Mouse (Mus musculus) spleen, adult 2 months (tissue): Measurements from ENCODE around the gene Slc9a4. TPM values are rescaled to one million over a fixed set of nuclear protein-coding genes. Genes with fewer than 3 reads are reported as not detected.

Experiments
- DNase-seq, 2 experiments: peaks; one replicate each; pipeline versions ENCODE4 v3.0.0 to v3.0.0-alpha.2; 2012 to 2021; ENCODE audit warnings: low spot score in 2 of 2, low read depth in 1 of 2
- H3K27ac ChIP-seq: fragments of 200-500 bp; 2 replicates; pipeline ENCODE4 v1.5.1; 2012; ENCODE audit warnings: low read length, inconsistent platforms; ENCODE audit not compliant: insufficient read depth
- H3K27me3 ChIP-seq: fragments of 200-500 bp; 2 replicates; pipeline ENCODE4 v1.6.1; 2012; ENCODE audit warnings: mild to moderate bottlenecking, moderate library complexity, low read length, inconsistent platforms; ENCODE audit not compliant: control insufficient read depth, insufficient read depth
- H3K36me3 ChIP-seq: fragments of 200-500 bp; 2 replicates; pipeline ENCODE4 v1.6.1; 2012; ENCODE audit warnings: mild to moderate bottlenecking, low read length, inconsistent platforms; ENCODE audit not compliant: control insufficient read depth, insufficient read depth
- H3K4me1 ChIP-seq: fragments of 200-500 bp; 2 replicates; pipeline ENCODE4 v1.6.1; 2011; ENCODE audit warnings: inconsistent platforms; ENCODE audit not compliant: control insufficient read depth, insufficient read depth, insufficient read length
- H3K4me3 ChIP-seq: fragments of 200-500 bp; 2 replicates; pipeline ENCODE4 v1.5.1; 2011; ENCODE audit warnings: mild to moderate bottlenecking, inconsistent platforms; ENCODE audit not compliant: insufficient read depth, insufficient read length; ENCODE audit errors: extremely low read depth
- CTCF ChIP-seq: fragments of 200-500 bp; IDR thresholded peaks from 2 replicates; pipeline ENCODE4 v1.5.1; 2011; ENCODE audit warnings: mild to moderate bottlenecking, inconsistent platforms; ENCODE audit not compliant: insufficient read depth, insufficient read length, insufficient replicate concordance; ENCODE audit errors: extremely low read depth
- POLR2A ChIP-seq: fragments of 200-500 bp; IDR thresholded peaks from 2 replicates; pipeline ENCODE4 v1.6.1; 2011; ENCODE audit warnings: low read depth, low read length, inconsistent platforms
- WGBS: fragments of 180-500 bp; shearing (Covaris S2); methylation state at CpG from one replicate; pipeline ENCODE4 v1.1.7; 2018; 5-methylcytosine and 5-hydroxymethylcytosine counted together
- polyA plus RNA-seq: library from polyadenylated mRNA; depleted of rRNA; stranded (reverse); fragments of >200 nt; gene quantifications from 2 replicates; pipeline ENCODE4 v1.2.3, GENCODE M21; 2012; rRNA removed

Gene Slc9a4
- 0.02 and 0.05 TPM in 2 replicates for polyA plus RNA-seq

DNA sequence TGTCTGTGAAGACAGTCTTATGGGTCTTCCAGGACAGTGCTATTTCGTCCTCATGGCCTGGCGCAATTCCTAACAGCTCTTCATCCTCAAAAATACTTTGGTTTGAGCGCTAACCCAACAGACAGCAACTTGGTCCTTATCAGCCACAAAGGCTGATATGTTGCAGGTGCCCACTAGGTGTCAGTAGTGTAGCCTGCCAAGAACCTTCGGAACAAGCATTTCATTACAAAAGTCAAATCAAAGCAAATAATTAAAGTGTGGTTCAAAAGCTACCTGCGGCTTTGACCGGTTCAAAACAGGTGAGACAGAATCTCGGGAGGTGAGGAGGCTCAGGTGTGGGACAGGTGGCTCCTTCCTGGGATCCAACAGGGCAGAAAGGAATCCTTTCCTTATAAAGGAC is at the start of gene Slc9a4:
TSS of gene Slc9a4 (plus strand) at position 298 of the 400 bp plus-strand sequence.
- TF ChIP-seq CTCF: peak; percentile 47; the same call in 1 of the 2 replicates
- TF ChIP-seq POLR2A: no peak
- 9% methylated on average over 7 of the region's 7 CpGs for WGBS
- H3K36me3 ChIP-seq: no peaks in the 10 kb centered on the region
- no peak for DNase-seq
- no peaks in the 10 kb centered on the region for H3K4me1 ChIP-seq
- H3K4me3 ChIP-seq: no peak within 1 kb of the TSS
- no peak within 1 kb of the TSS for H3K27ac ChIP-seq
- H3K27me3 ChIP-seq: no peaks in the 10 kb centered on the region

DNA sequence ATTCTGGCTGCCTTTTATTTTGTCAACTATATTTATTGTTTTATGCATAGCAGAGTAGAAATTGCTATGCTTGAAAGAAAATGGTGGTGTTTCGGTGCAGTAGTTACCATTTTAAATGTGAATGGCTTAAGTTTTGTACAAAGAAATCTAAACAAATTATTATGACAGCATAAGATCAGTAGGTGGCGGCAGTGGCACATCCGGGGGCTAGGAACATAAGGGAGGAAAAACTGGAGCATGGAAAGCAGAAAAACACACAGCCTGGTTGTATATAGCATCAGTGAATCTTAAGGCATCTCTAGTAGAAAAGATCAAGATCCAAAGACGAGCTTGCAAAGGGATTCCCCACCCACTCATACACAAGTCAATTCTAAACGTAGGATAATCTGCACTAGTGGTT is 42.3 kb upstream of the Slc9a4 start:
- no peaks in the 10 kb centered on the region for H3K27me3 ChIP-seq
- no peaks in the 10 kb centered on the region for H3K4me1 ChIP-seq
- H3K36me3 ChIP-seq: no peaks in the 10 kb centered on the region
- no peak for TF ChIP-seq POLR2A
- no peak for TF ChIP-seq CTCF
- no peak for DNase-seq
- no peak overlapping the region for H3K4me3 ChIP-seq
- H3K27ac ChIP-seq: no peak overlapping the region
- 91% methylated on average over 5 of the region's 5 CpGs for WGBS

DNA sequence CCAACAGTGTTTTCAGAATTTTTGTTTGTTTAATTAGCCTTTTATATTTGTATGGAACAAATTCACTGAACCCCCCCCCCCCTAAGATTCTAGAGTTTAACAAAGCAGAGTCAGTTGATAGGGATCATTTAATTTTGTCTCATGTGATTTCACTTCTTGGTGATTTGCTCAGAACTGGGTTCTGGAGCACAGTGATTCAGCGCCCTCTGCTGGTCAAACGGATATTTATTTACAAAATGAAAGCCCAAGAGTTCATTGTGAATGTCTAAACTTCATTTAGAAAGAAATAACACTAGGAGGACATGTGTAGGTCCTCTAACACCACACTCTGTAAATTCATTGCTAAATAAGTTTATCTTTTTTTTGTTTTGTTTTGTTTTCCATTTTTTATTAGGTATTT is 35.2 kb upstream of the Slc9a4 start:
- Histone ChIP-seq H3K4me3 (no peak overlapping the region), H3K36me3 (no peaks in the 10 kb centered on the region), H3K27me3 (no peaks in the 10 kb centered on the region), H3K4me1 (no peaks in the 10 kb centered on the region), H3K27ac (no peak overlapping the region)
- DNase-seq: peak; percentile 19 to 31
- WGBS: 1% methylated on average over 2 of the region's 2 CpGs
- no peak for TF ChIP-seq POLR2A
- peak; percentile 17; the same call in 1 of the 2 replicates for TF ChIP-seq CTCF

DNA sequence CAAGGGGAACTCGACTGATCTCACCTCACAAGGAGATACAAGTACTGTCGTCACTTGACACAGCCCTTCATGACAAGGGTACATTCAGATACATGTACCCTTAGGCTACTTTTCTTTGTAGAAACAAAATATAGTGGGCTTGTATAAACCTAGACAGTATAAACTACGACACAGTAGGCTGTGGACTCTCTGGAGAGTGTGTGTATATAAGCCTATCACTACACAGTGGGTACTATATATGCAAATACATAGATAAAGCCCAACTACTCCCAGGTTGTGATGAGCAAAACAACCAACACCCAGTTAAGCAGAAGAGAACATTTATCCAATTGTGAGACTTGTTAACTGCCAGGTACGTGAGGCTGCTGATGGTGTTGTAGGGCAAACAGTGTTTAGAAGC is 33.2 kb upstream of the Slc9a4 start:
- H3K27me3 ChIP-seq: no peaks in the 10 kb centered on the region
- no peaks in the 10 kb centered on the region for H3K36me3 ChIP-seq
- 88% methylated on average over 4 of the region's 4 CpGs for WGBS
- H3K4me3 ChIP-seq: no peak overlapping the region
- no peak overlapping the region for H3K27ac ChIP-seq
- TF ChIP-seq CTCF: no peak
- no peak for TF ChIP-seq POLR2A
- no peaks in the 10 kb centered on the region for H3K4me1 ChIP-seq
- DNase-seq: no peak

DNA sequence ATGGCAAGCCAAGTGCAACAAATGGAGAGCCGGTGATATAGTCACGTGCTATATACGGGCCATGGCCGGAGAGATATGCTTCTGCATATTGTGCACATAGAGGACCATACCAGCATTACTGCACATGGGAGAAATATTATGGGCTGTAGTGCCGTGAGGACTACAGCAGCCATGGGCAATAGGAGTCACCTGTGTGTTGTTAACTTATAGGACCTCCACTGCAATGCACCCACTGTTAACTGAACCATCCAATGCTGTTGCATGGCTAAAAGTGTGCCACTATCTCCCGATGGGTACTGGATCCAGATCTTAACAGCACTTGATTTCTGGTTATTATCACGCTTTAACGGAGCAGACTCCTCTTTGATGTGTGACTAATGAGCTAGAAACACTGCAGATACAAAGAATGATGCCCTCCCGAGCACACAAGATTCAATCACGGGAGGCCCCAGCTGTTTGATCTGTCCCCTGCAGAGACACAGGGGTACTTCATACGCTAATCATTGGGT is 32.8 kb upstream of the Slc9a4 start:
- Histone ChIP-seq H3K4me3 (no peak overlapping the region), H3K27ac (no peak overlapping the region), H3K4me1 (no peaks in the 10 kb centered on the region), H3K27me3 (no peaks in the 10 kb centered on the region), H3K36me3 (no peaks in the 10 kb centered on the region)
- TF ChIP-seq CTCF: no peak
- TF ChIP-seq POLR2A: no peak
- no peak for DNase-seq
- 90% methylated on average over 11 of the region's 11 CpGs for WGBS

DNA sequence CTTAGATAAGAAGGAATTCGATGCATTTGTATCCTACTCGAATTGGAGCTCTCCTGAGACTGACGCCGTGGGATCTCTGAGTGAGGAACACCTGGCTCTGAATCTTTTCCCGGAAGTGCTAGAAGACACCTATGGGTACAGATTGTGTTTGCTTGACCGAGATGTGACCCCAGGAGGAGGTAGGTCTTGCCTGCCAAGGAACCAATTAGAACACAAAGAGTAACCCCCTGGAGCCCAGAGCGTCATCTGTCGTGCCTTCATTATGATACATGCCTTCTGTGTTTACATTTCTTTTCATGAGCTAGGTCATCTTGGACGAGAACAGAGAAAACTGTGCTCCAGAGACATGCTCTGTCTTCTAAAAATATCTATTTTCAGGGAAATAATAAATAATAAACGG is 32.1 kb upstream of the Slc9a4 start:
- Histone ChIP-seq H3K36me3 (no peaks in the 10 kb centered on the region), H3K27me3 (no peaks in the 10 kb centered on the region), H3K4me1 (no peaks in the 10 kb centered on the region), H3K27ac (no peak overlapping the region), H3K4me3 (no peak overlapping the region)
- TF ChIP-seq CTCF (no peak), POLR2A (no peak)
- WGBS: 87% methylated on average over 10 of the region's 10 CpGs
- no peak for DNase-seq

DNA sequence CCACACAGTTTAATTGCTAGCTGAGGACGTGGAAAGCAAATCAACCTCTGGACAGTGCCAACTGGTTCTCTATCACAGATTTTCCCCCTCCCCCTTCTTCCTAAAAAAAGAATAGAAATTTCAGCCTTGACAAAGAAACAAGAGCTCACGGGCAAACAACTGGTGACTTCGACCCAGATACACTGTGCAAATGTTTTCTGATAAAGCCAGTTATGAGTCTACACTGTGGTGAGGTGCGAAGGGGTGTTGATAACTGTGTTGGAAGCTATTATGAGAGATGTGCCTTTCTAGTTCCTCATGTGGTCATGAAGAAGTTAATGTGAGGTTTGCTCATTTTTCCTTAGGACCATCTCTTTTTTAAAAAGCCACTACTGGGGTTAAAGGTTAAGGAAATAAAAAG is 10.5 kb upstream of the Slc9a4 start:
- Histone ChIP-seq H3K27ac (no peak overlapping the region), H3K36me3 (no peaks in the 10 kb centered on the region), H3K27me3 (no peaks in the 10 kb centered on the region), H3K4me1 (no peaks in the 10 kb centered on the region), H3K4me3 (no peak overlapping the region)
- 77% methylated on average over 4 of the region's 4 CpGs for WGBS
- no peak for TF ChIP-seq POLR2A
- TF ChIP-seq CTCF: no peak
- DNase-seq: no peak
